Mouse (Mus musculus) liver, postnatal 0 days (tissue): ENCODE data around the gene Wnt10b. TPM values are rescaled to one million over a fixed set of nuclear protein-coding genes. Genes with fewer than 3 reads are reported as not detected.
A peak's percentile ranks its signal among the peaks of the same experiment; 100 is the strongest.

Experiments
- ATAC-seq: fragments of 200-750 bp; cut with Nextera tagmentation; 2 replicates; pipeline ENCODE4 v1.8.0; 2017; ENCODE audit warnings: mild to moderate bottlenecking, moderate library complexity
- DNase-seq: peaks from one replicate; pipeline ENCODE4 v3.0.0-alpha.2; 2016
- H3K27ac ChIP-seq: fragments of 300-500 bp; sonication (generic); 2 replicates; pipeline ENCODE4 v1.5.1; 2014; ENCODE audit warnings: antibody characterized with exemption, moderate library complexity, mild to moderate bottlenecking, low read depth
- H3K27me3 ChIP-seq: fragments of 300-500 bp; sonication (generic); 2 replicates; pipeline ENCODE4 v1.6.1; 2014; ENCODE audit warnings: low read length, control low read depth, mixed read lengths; ENCODE audit not compliant: insufficient read depth
- H3K36me3 ChIP-seq: fragments of 300-500 bp; sonication (generic); replicated peaks from 2 replicates; pipeline ENCODE4 v1.6.1; 2014; ENCODE audit warnings: mild to moderate bottlenecking, control low read depth, low read length, moderate library complexity, mixed read lengths; ENCODE audit not compliant: insufficient read depth
- H3K4me1 ChIP-seq: fragments of 300-500 bp; sonication (generic); 2 replicates; pipeline ENCODE4 v1.6.1; 2014; ENCODE audit warnings: antibody characterized with exemption, mild to moderate bottlenecking, control low read depth; ENCODE audit not compliant: insufficient read depth
- H3K4me2 ChIP-seq: fragments of 300-500 bp; sonication (generic); 2 replicates; pipeline ENCODE4 v1.6.1; 2014; ENCODE audit warnings: low read depth, mild to moderate bottlenecking, low read length, moderate library complexity, mixed read lengths
- H3K4me3 ChIP-seq: fragments of 300-500 bp; sonication (generic); 2 replicates; pipeline ENCODE4 v1.5.1; 2014; ENCODE audit warnings: low read depth, low read length
- H3K9ac ChIP-seq: fragments of 300-500 bp; sonication (generic); replicated peaks from 2 replicates; pipeline ENCODE4 v1.6.1; 2014; ENCODE audit warnings: mild to moderate bottlenecking, moderate library complexity
- H3K9me3 ChIP-seq: fragments of 300-500 bp; sonication (generic); 2 replicates; pipeline ENCODE4 v1.6.1; 2016; ENCODE audit warnings: mild to moderate bottlenecking, control low read depth, low read length, mixed read lengths
- CTCF ChIP-seq: sonication (generic); IDR thresholded peaks from 2 replicates; pipeline ENCODE4 v1.5.1; 2016; ENCODE audit warnings: antibody characterized with exemption, low read depth
- EP300 ChIP-seq: IDR thresholded peaks from 2 replicates; pipeline ENCODE4 v1.6.1; 2016; ENCODE audit warnings: antibody characterized with exemption, low read depth, mild to moderate bottlenecking
- WGBS: fragments of 180-500 bp; shearing (Covaris S2); extraction: QIAGEN DNeasy Blood & Tissue Kit; methylation state at CpG from one replicate; pipeline ENCODE4 v1.1.7; 2014; ENCODE audit not compliant: insufficient replicate concordance; 5-methylcytosine and 5-hydroxymethylcytosine counted together
- polyA plus RNA-seq: library from polyadenylated mRNA; unstranded; fragments of >200 nt; fragmentation: Nextera tagmentation; extraction: Ambion mirVana; gene quantifications from 2 replicates; pipeline ENCODE4 v1.2.1, GENCODE M21; 2015

Wnt10b gene
- polyA plus RNA-seq, 1 experiment from 2014 or later, result 0.04 TPM

GRCm38 (mm10) chr15:98726746-98727145 is 51.2 kb downstream of the Wnt10b start:
- H3K9me3 ChIP-seq, result no peaks in the 10 kb centered on the region
- WGBS, result 46% methylated on average over 7 of the region's 7 CpGs
- DNase-seq, result no peak
- H3K9ac ChIP-seq, result peak overlapping the region; percentile 72
- H3K27me3 ChIP-seq, result no peaks in the 10 kb centered on the region
- ATAC-seq, result no peak
- peaks cover 19% of the 10 kb centered on the region for H3K4me1 ChIP-seq
- TF ChIP-seq CTCF (no peak), EP300 (no peak)
- H3K36me3 ChIP-seq, result no peaks in the 10 kb centered on the region
- H3K4me2 ChIP-seq, result peak overlapping the region; percentile 99
- H3K27ac ChIP-seq, result no peak overlapping the region
- peak overlapping the region; percentile 57 for H3K4me3 ChIP-seq

- Histone ChIP-seq H3K27me3 (no peaks in the 10 kb centered on the region), H3K4me2 (peak overlapping the region; percentile 99; the same call in 1 of the 2 replicates), H3K27ac (no peak overlapping the region), H3K9me3 (no peaks in the 10 kb centered on the region), H3K36me3 (no peaks in the 10 kb centered on the region), H3K4me1 (peaks cover 19% of the 10 kb centered on the region), H3K9ac (no peak overlapping the region), H3K4me3 (no peak overlapping the region)
- WGBS, result 57% methylated on average over 4 of the region's 4 CpGs
- DNase-seq, result no peak
- no peak for ATAC-seq
- no peak for TF ChIP-seq EP300
- TF ChIP-seq CTCF, result no peak
These were observed 51.9 kb downstream of the Wnt10b start for GRCm38 (mm10) chr15:98726079-98726478.

- ATAC-seq, result no peak
- WGBS, result 51% methylated on average over 19 of the region's 19 CpGs
- no peak for DNase-seq
- H3K9ac ChIP-seq, result no peak overlapping the region
- no peaks in the 10 kb centered on the region for H3K36me3 ChIP-seq
- TF ChIP-seq EP300 (no peak), CTCF (no peak)
- H3K9me3 ChIP-seq, result no peaks in the 10 kb centered on the region
- no peak overlapping the region for H3K27ac ChIP-seq
- H3K4me3 ChIP-seq, result no peak overlapping the region
- H3K4me2 ChIP-seq, result no peak overlapping the region
- no peaks in the 10 kb centered on the region for H3K27me3 ChIP-seq
- peaks cover 19% of the 10 kb centered on the region for H3K4me1 ChIP-seq
These were observed 53.5 kb downstream of the Wnt10b start for GRCm38 (mm10) chr15:98724441-98724840.

GRCm38 (mm10) chr15:98722854-98723253 is 55.1 kb downstream of the Wnt10b start:
- Histone ChIP-seq H3K9me3 (no peaks in the 10 kb centered on the region), H3K36me3 (no peaks in the 10 kb centered on the region), H3K9ac (no peak overlapping the region), H3K4me2 (peak overlapping the region; percentile 26; the same call in 1 of the 2 replicates), H3K4me1 (peaks cover 12% of the 10 kb centered on the region), H3K27me3 (0 out of 2 replicates have a peak, but pooled peaks cover 2% of the 10 kb centered on the region), H3K4me3 (no peak overlapping the region), H3K27ac (no peak overlapping the region)
- ATAC-seq (no peak), DNase-seq (no peak)
- TF ChIP-seq CTCF, result no peak
- TF ChIP-seq EP300, result no peak
- 38% methylated on average over 14 of the region's 14 CpGs for WGBS

- DNase-seq, result no peak
- ATAC-seq, result no peak
- Histone ChIP-seq H3K4me1 (peaks cover 5% of the 10 kb centered on the region; the same call in 1 of the 2 replicates), H3K9me3 (no peaks in the 10 kb centered on the region), H3K4me3 (no peak overlapping the region), H3K9ac (no peak overlapping the region), H3K36me3 (no peaks in the 10 kb centered on the region), H3K4me2 (no peak overlapping the region), H3K27me3 (0 out of 2 replicates have a peak, but pooled peaks cover 2% of the 10 kb centered on the region), H3K27ac (no peak overlapping the region)
- no peak for TF ChIP-seq CTCF
- no peak for TF ChIP-seq EP300
- WGBS, result 78% methylated on average over 8 of the region's 8 CpGs
These were observed 55.8 kb downstream of the Wnt10b start for GRCm38 (mm10) chr15:98722191-98722590.

Other genes with a start within 250 kb of the Wnt10b start
- gene Kansl2, start 243.9 kb downstream of the Wnt10b start, polyA plus RNA-seq, result 26.6 and 28.2 TPM in 2 replicates
- gene Ccnt1, start 207.2 kb downstream of the Wnt10b start, polyA plus RNA-seq, result 14.9 and 17.0 TPM in 2 replicates
- not detected in 2 replicates for gene 4930415O20Rik, start 207.1 kb downstream of the Wnt10b start, polyA plus RNA-seq
- 5.3 and 7.7 TPM in 2 replicates for gene Adcy6, start 168.1 kb downstream of the Wnt10b start, polyA plus RNA-seq
- gene Cacnb3, start 147.3 kb downstream of the Wnt10b start, polyA plus RNA-seq, result 0.38 and 0.58 TPM in 2 replicates
- gene Ddx23, start 115.3 kb downstream of the Wnt10b start, polyA plus RNA-seq, result 4.7 and 9.2 TPM in 2 replicates
- gene Rnd1, start 100.7 kb downstream of the Wnt10b start, polyA plus RNA-seq, result 0.94 and 1.2 TPM in 2 replicates
- not detected in 2 replicates for gene Ccdc65, start 69.9 kb downstream of the Wnt10b start, polyA plus RNA-seq
- gene Fkbp11, start 50.0 kb downstream of the Wnt10b start, polyA plus RNA-seq, result 58.5 and 62.4 TPM in 2 replicates
- 9.6 and 10.4 TPM in 2 replicates for gene Arf3, start 14.9 kb downstream of the Wnt10b start, polyA plus RNA-seq
- not detected in 2 replicates for gene Wnt1, start 11.7 kb upstream of the Wnt10b start, polyA plus RNA-seq
- gene Ddn, start 31.3 kb upstream of the Wnt10b start, polyA plus RNA-seq, result not detected in 2 replicates
- gene Prkag1, start 53.4 kb upstream of the Wnt10b start, polyA plus RNA-seq, result 42.0 and 47.4 TPM in 2 replicates
- 3.0 and 3.6 TPM in 2 replicates for gene Kmt2d, start 93.1 kb upstream of the Wnt10b start, polyA plus RNA-seq
- gene Rhebl1, start 116.4 kb upstream of the Wnt10b start, polyA plus RNA-seq, result 1.4 and 1.8 TPM in 2 replicates
- gene Dhh, start 120.4 kb upstream of the Wnt10b start, polyA plus RNA-seq, result 0.07 TPM in 1 of 2 replicates, not detected in the other
- gene Lmbr1l, start 140.1 kb upstream of the Wnt10b start, polyA plus RNA-seq, result 4.9 and 5.1 TPM in 2 replicates
- 389 and 423 TPM in 2 replicates for gene Tuba1b, start 156.4 kb upstream of the Wnt10b start, polyA plus RNA-seq
- not detected in 2 replicates for gene Gm49450, start 175.4 kb upstream of the Wnt10b start, polyA plus RNA-seq
- 28.1 and 28.7 TPM in 2 replicates for gene Tuba1a, start 175.6 kb upstream of the Wnt10b start, polyA plus RNA-seq